Mouse (Mus musculus): ENCODE data around the gene Prrc2b. TPM values are rescaled to one million over a fixed set of nuclear protein-coding genes. Genes with fewer than 3 reads are reported as not detected.

The Prrc2b gene
- polyA plus RNA-seq, 1 experiment from 2014 or later = 18.7 TPM

DNA sequence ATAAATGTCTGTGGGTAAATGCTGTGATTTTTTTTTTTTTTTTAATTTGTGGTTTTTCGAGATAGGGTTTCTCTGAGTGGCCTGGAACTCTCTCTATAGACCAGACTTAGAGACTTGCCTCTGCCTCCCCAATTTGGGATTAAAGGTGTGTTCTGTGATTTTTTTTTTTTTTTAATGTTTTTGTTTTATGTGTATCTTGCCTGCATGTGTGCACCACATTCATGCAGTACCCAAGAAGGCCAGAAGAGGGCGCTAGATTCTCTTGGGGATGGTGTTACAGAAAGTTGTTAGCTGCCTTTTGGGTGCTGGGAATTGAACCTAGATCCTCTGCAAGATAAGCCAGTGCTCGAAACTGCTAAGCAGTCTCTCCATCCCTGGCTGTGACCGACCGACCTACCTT, 10.1 kb downstream of the Prrc2b start:
- H3K36me3 ChIP-seq (ENCODE audit: control insufficient read depth, insufficient read depth, low read length) = no peaks in the 10 kb centered on the region
- TF ChIP-seq EP300 (optimal IDR thresholded peaks at IDR 0.05) (no peak), CTCF (IDR thresholded peaks at IDR 0.05; ENCODE audit: low read depth) (peak; percentile 67)
- no peak overlapping the region for H3K9ac ChIP-seq (ENCODE audit: low read length)
- peaks cover 16% of the 10 kb centered on the region for H3K4me1 ChIP-seq (replicated peaks; ENCODE audit: control insufficient read depth, insufficient read depth)
- DNase-seq (ENCODE audit: low spot score) (no peak), ATAC-seq (ENCODE audit: low FRiP score, low TSS enrichment) (no peak)
- H3K27ac ChIP-seq (replicated peaks) = no peak overlapping the region
- H3K4me3 ChIP-seq (ENCODE audit: low read depth, low read length) = no peak overlapping the region
- H3K9me3 ChIP-seq (ENCODE audit: control insufficient read depth, low read length) = no peaks in the 10 kb centered on the region
- H3K4me2 ChIP-seq (replicated peaks; ENCODE audit: low read depth) = no peak overlapping the region
- H3K27me3 ChIP-seq (ENCODE audit: control insufficient read depth, insufficient read depth, low read length) = no peaks in the 10 kb centered on the region
- WGBS = 83% methylated on average over 5 of the region's 5 CpGs

DNA sequence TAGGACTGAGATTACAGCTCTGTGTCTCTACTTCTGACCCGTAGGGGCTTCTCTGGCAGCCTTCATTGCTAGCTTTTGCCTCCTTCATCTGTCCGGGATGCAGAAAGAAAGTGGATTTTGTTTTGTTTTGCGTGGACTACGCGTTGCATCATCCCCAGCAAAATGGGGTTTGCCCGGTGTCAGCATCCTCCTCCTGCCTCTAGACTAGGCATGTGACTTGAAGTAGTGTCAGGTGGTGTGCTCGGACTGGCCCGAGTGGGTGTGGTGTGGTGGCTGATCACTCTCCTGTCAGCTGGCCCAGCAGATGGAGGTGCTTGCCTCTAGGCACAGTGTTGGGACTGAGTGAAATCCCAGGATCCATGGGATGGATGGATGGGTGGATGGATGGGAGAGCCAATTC, 11.2 kb downstream of the Prrc2b start:
- Histone ChIP-seq H3K9ac (ENCODE audit: low read length) (no peak overlapping the region), H3K9me3 (ENCODE audit: control insufficient read depth, low read length) (no peaks in the 10 kb centered on the region), H3K27me3 (ENCODE audit: control insufficient read depth, insufficient read depth, low read length) (no peaks in the 10 kb centered on the region), H3K4me2 (replicated peaks; ENCODE audit: low read depth) (no peak overlapping the region), H3K27ac (replicated peaks) (no peak overlapping the region), H3K36me3 (ENCODE audit: control insufficient read depth, insufficient read depth, low read length) (no peaks in the 10 kb centered on the region), H3K4me1 (replicated peaks; ENCODE audit: control insufficient read depth, insufficient read depth) (peaks cover 13% of the 10 kb centered on the region), H3K4me3 (ENCODE audit: low read depth, low read length) (no peak overlapping the region)
- 90% methylated on average over 8 of the region's 8 CpGs for WGBS
- TF ChIP-seq CTCF (IDR thresholded peaks at IDR 0.05; ENCODE audit: low read depth) = no peak
- no peak for TF ChIP-seq EP300 (optimal IDR thresholded peaks at IDR 0.05)
- ATAC-seq (ENCODE audit: low FRiP score, low TSS enrichment) (no peak), DNase-seq (ENCODE audit: low spot score) (no peak)

DNA sequence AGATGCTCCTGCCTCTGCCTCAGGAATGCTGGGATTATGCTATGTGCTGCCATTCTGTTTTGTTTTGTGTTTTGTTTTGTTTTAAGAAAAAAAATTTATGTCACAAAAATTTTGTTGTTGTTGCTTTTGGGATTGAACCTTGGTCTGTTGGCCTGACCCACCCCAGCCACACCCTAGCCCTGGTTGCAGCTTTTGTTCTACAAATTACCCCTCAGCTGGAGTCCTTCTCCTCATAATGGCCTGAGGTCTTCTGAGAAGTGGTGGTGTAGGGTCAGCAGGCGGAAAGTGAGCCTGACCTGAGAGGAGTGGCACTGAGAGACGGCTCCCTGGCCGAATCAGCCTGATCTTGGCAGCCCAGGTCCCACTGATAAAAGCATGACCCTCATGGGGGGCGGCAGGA, 11.8 kb downstream of the Prrc2b start:
- WGBS = 78% methylated on average over 4 of the region's 4 CpGs
- Histone ChIP-seq H3K9me3 (ENCODE audit: control insufficient read depth, low read length) (no peaks in the 10 kb centered on the region), H3K4me1 (replicated peaks; ENCODE audit: control insufficient read depth, insufficient read depth) (peaks cover 16% of the 10 kb centered on the region), H3K9ac (ENCODE audit: low read length) (no peak overlapping the region), H3K27ac (replicated peaks) (no peak overlapping the region), H3K4me2 (replicated peaks; ENCODE audit: low read depth) (no peak overlapping the region), H3K36me3 (ENCODE audit: control insufficient read depth, insufficient read depth, low read length) (no peaks in the 10 kb centered on the region), H3K4me3 (ENCODE audit: low read depth, low read length) (no peak overlapping the region), H3K27me3 (ENCODE audit: control insufficient read depth, insufficient read depth, low read length) (no peaks in the 10 kb centered on the region)
- DNase-seq (ENCODE audit: low spot score) = no peak
- no peak for ATAC-seq (ENCODE audit: low FRiP score, low TSS enrichment)
- TF ChIP-seq EP300 (optimal IDR thresholded peaks at IDR 0.05) = no peak
- TF ChIP-seq CTCF (IDR thresholded peaks at IDR 0.05; ENCODE audit: low read depth) = no peak

DNA sequence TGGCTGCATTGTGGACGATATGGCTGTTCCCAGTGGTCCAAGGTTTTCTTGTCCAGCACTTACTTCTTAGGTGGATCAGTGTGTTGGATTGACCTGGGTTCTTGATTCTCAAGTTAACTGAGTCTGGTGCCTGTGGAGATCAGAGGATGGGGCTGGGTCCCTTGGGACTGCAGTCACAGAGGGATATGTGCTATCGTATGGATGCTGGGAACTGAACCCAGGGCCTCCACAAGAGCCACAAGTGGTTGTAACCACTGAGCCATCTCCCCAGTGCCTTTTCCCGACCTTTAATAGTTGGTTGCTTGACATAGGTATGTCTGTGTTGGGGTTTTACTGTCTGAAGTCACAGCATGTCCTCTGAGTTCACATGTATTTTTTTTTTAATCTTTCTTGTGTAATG, 12.2 kb downstream of the Prrc2b start:
- WGBS = 89% methylated on average over 3 of the region's 3 CpGs
- H3K9ac ChIP-seq (ENCODE audit: low read length) = no peak overlapping the region
- TF ChIP-seq CTCF (IDR thresholded peaks at IDR 0.05; ENCODE audit: low read depth) = no peak
- TF ChIP-seq EP300 (optimal IDR thresholded peaks at IDR 0.05) = no peak

DNA sequence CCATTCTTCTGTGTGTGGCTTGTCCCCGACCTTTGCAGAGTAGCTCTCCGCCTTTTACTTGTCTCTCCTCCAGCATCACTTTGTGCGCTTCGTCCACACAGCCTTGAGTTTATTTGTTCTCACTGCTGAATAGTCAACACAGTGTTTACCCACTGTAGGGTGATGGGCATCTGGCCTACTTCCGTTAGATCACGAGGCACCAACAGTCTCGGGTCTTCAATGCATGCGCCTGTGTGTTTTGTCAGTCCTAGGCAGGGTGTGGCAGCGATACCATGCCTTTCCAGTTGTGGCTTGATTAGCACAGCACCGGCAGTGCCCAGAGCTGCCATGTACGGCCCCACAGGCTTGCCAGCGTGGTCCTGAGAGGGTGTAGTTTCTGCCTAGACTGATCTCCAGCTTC, 13.6 kb downstream of the Prrc2b start:
- no peaks in the 10 kb centered on the region for H3K36me3 ChIP-seq (ENCODE audit: control insufficient read depth, insufficient read depth, low read length)
- peak; percentile 76 for DNase-seq (ENCODE audit: low spot score)
- H3K4me2 ChIP-seq (replicated peaks; ENCODE audit: low read depth) = no peak overlapping the region
- H3K9ac ChIP-seq (ENCODE audit: low read length) = no peak overlapping the region
- H3K9me3 ChIP-seq (ENCODE audit: control insufficient read depth, low read length) = no peaks in the 10 kb centered on the region
- peak; percentile 72 for ATAC-seq (ENCODE audit: low FRiP score, low TSS enrichment)
- H3K27me3 ChIP-seq (ENCODE audit: control insufficient read depth, insufficient read depth, low read length) = no peaks in the 10 kb centered on the region
- H3K27ac ChIP-seq (replicated peaks) = peak overlapping the region; percentile 20
- H3K4me1 ChIP-seq (replicated peaks; ENCODE audit: control insufficient read depth, insufficient read depth) = peaks cover 13% of the 10 kb centered on the region
- 48% methylated on average over 12 of the region's 12 CpGs for WGBS
- TF ChIP-seq CTCF (IDR thresholded peaks at IDR 0.05; ENCODE audit: low read depth) (no peak), EP300 (optimal IDR thresholded peaks at IDR 0.05) (no peak)
- no peak overlapping the region for H3K4me3 ChIP-seq (ENCODE audit: low read depth, low read length)

More for the DNA sequence above, 12.2 kb downstream of the Prrc2b start:
- DNase-seq (ENCODE audit: low spot score) (no peak), ATAC-seq (ENCODE audit: low FRiP score, low TSS enrichment) (no peak)
- H3K4me1 ChIP-seq (replicated peaks; ENCODE audit: control insufficient read depth, insufficient read depth) = peaks cover 18% of the 10 kb centered on the region
- H3K4me3 ChIP-seq (ENCODE audit: low read depth, low read length) = no peak overlapping the region
- no peaks in the 10 kb centered on the region for H3K36me3 ChIP-seq (ENCODE audit: control insufficient read depth, insufficient read depth, low read length)
- no peak overlapping the region for H3K27ac ChIP-seq (replicated peaks)
- H3K9me3 ChIP-seq (ENCODE audit: control insufficient read depth, low read length) = no peaks in the 10 kb centered on the region
- no peak overlapping the region for H3K4me2 ChIP-seq (replicated peaks; ENCODE audit: low read depth)
- no peaks in the 10 kb centered on the region for H3K27me3 ChIP-seq (ENCODE audit: control insufficient read depth, insufficient read depth, low read length)

DNA sequence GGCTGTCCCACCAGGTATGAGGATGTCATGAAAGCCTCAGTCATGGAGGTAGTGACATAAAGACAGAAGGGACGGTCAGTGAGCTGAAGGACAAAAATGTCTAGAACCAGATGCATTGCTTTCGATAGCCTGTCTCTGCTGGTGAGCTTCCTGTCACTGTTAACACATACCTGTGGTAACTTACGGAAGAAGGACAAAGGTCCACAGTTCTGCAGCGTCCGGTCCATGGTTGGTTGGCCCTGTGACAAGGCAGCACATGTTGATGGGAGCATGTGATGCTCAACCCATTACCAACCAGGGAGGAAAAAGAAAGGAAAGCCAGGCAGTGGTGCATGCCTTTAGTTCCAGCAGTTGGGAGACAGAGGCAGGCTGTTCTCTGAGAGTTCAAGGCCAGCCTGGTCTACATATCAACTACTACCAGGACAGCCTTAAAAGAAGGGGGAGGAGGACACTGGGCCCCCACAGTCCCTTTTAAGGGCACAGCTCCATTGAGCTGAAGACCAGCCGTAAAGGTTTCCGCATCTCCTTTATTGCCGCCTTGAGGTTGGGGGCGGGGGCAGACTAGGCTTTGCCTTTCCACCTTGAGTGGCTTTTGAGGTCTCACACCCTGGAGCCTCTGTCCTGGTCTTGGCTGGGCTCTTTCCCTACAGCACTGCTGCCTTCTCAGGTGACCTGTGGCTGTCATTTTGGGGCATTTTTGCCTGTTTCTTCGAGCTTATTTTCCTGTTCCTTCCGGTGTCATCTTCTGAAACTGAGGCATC, 14.3 kb downstream of the Prrc2b start:
- H3K27me3 ChIP-seq (ENCODE audit: control insufficient read depth, insufficient read depth, low read length) = no peaks in the 10 kb centered on the region
- DNase-seq (ENCODE audit: low spot score) (no peak), ATAC-seq (ENCODE audit: low FRiP score, low TSS enrichment) (peak; percentile 42; the same call in 1 of the 2 replicates)
- H3K27ac ChIP-seq (replicated peaks) = peak overlapping the region; percentile 20
- H3K4me1 ChIP-seq (replicated peaks; ENCODE audit: control insufficient read depth, insufficient read depth) = peaks cover 16% of the 10 kb centered on the region
- H3K9me3 ChIP-seq (ENCODE audit: control insufficient read depth, low read length) = no peaks in the 10 kb centered on the region
- H3K9ac ChIP-seq (ENCODE audit: low read length) = no peak overlapping the region
- H3K4me3 ChIP-seq (ENCODE audit: low read depth, low read length) = no peak overlapping the region
- H3K36me3 ChIP-seq (ENCODE audit: control insufficient read depth, insufficient read depth, low read length) = no peaks in the 10 kb centered on the region
- no peak for TF ChIP-seq EP300 (optimal IDR thresholded peaks at IDR 0.05)
- TF ChIP-seq CTCF (IDR thresholded peaks at IDR 0.05; ENCODE audit: low read depth) = no peak
- H3K4me2 ChIP-seq (replicated peaks; ENCODE audit: low read depth) = no peak overlapping the region
- WGBS = 73% methylated on average over 11 of the region's 11 CpGs

All from stomach, postnatal 0 days (tissue).